Mouse (Mus musculus) megakaryocyte, embryonic 14.5 days (primary cell): ENCODE results near the gene St13.

Experiments
- FLI1 ChIP-seq: IDR thresholded peaks from 2 replicates; pipeline ENCODE4 v1.6.1; 2012; ENCODE audit warnings: low read length, inconsistent platforms, mixed read lengths
- GATA1 ChIP-seq: IDR thresholded peaks from 3 replicates; pipeline ENCODE4 v1.6.1; 2012; ENCODE audit warnings: mixed read lengths, low read length, inconsistent platforms, borderline replicate concordance

- TF ChIP-seq GATA1 = no peak
- TF ChIP-seq FLI1 = no peak
Measured at GRCm38 (mm10) chr15:81350401-81350800, 49.5 kb downstream of the St13 start.
